Mouse (Mus musculus) activated CD4-positive, CD25-positive, alpha-beta regulatory T cell, adult 4 months (primary cell): ENCODE data around the gene Olfr606. TPM values are rescaled to one million over a fixed set of nuclear protein-coding genes. Genes with fewer than 3 reads are reported as not detected.
"Not testable (repeated sequence)": the region's sequence is repeated elsewhere in the genome, so short reads cannot be mapped to it uniquely, and the experiment has no call there.

Experiments
- ATAC-seq: one replicate; pipeline ENCODE4 v1.8.0; 2017
- polyA plus RNA-seq, 2 experiments: library from polyadenylated mRNA; unstranded; fragments of 100-300 nt; shearing (Covaris generic); gene quantifications; one replicate each; pipeline ENCODE4 v1.2.1; 2017

Gene Olfr606
- not detected for polyA plus RNA-seq

GRCm38 (mm10) chr7:103448746-103449145, at the start of gene Olfr606:
TSS of gene Olfr606 (plus strand) at chr7:103449046.
- no peak for ATAC-seq

- not testable (repeated sequence) for ATAC-seq
Observed at GRCm38 (mm10) chr7:103406521-103407055, 42.3 kb upstream of the Olfr606 start.

GRCm38 (mm10) chr7:103414772-103415171, 34.1 kb upstream of the Olfr606 start, which contains the start of gene Usp17lc:
TSS of gene Usp17lc (plus strand) at chr7:103415072.
- not testable (repeated sequence) for ATAC-seq

- no peak for ATAC-seq
Observed at GRCm38 (mm10) chr7:103445339-103445738, 3.5 kb upstream of the Olfr606 start, which contains the start of gene Olfr605. TSS of gene Olfr605 (minus strand) at chr7:103445439.

- ATAC-seq, result no peak
Observed at GRCm38 (mm10) chr7:103460590-103460989, 11.7 kb downstream of the Olfr606 start.

GRCm38 (mm10) chr7:103469577-103469976, 20.7 kb downstream of the Olfr606 start, which contains the start of gene Olfr608:
TSS of gene Olfr608 (plus strand) at chr7:103469877.
- no peak for ATAC-seq

- not testable (repeated sequence) for ATAC-seq
Observed at GRCm38 (mm10) chr7:103477106-103477505, 28.3 kb downstream of the Olfr606 start.

GRCm38 (mm10) chr7:103497962-103498361, 49.1 kb downstream of the Olfr606 start, which contains the start of gene Olfr609:
TSS of gene Olfr609 (minus strand) at chr7:103498062.
- ATAC-seq, result no peak

Other genes starting within 250 kb of the Olfr606 start
- not detected for gene Olfr593, start 237.2 kb upstream of the Olfr606 start, polyA plus RNA-seq
- not detected for gene Olfr594, start 232.1 kb upstream of the Olfr606 start, polyA plus RNA-seq
- gene Usp17ld, start 196.5 kb upstream of the Olfr606 start, polyA plus RNA-seq, result not detected
- not detected for gene Olfr596, start 143.4 kb upstream of the Olfr606 start, polyA plus RNA-seq
- gene Olfr597, start 132.7 kb upstream of the Olfr606 start, polyA plus RNA-seq, result under 1 TPM in 1 of 2 experiments, not detected in 1; 0.12 TPM
- not detected for gene Olfr598, start 125.5 kb upstream of the Olfr606 start, polyA plus RNA-seq
- not detected for gene Olfr599, start 113.1 kb upstream of the Olfr606 start, polyA plus RNA-seq
- gene Olfr600, start 99.4 kb upstream of the Olfr606 start, polyA plus RNA-seq, result not detected
- not detected for gene Olfr601, start 86.4 kb upstream of the Olfr606 start, polyA plus RNA-seq
- gene Olfr603, start 62.9 kb upstream of the Olfr606 start, polyA plus RNA-seq, result not detected
- not detected for gene Usp17lc, start 34.0 kb upstream of the Olfr606 start, polyA plus RNA-seq
- not detected for gene Olfr605, start 3.6 kb upstream of the Olfr606 start, polyA plus RNA-seq
- gene Olfr607, start 15.1 kb downstream of the Olfr606 start, polyA plus RNA-seq, result under 1 TPM in 1 of 2 experiments, not detected in 1; 0.08 TPM
- gene Olfr608, start 20.8 kb downstream of the Olfr606 start, polyA plus RNA-seq, result not detected
- not detected for gene Olfr609, start 49.0 kb downstream of the Olfr606 start, polyA plus RNA-seq
- not detected for gene Olfr610, start 63.1 kb downstream of the Olfr606 start, polyA plus RNA-seq
- gene Olfr611, start 71.8 kb downstream of the Olfr606 start, polyA plus RNA-seq, result not detected
- not detected for gene Olfr612, start 93.7 kb downstream of the Olfr606 start, polyA plus RNA-seq
- not detected for gene Olfr613, start 99.0 kb downstream of the Olfr606 start, polyA plus RNA-seq
- not detected for gene Olfr615, start 107.0 kb downstream of the Olfr606 start, polyA plus RNA-seq
- gene Olfr616, start 120.1 kb downstream of the Olfr606 start, polyA plus RNA-seq, result not detected
- gene Olfr617, start 124.0 kb downstream of the Olfr606 start, polyA plus RNA-seq, result not detected
- not detected for gene Olfr618, start 141.1 kb downstream of the Olfr606 start, polyA plus RNA-seq
- gene Olfr619, start 151.5 kb downstream of the Olfr606 start, polyA plus RNA-seq, result not detected
- gene Olfr620, start 163.5 kb downstream of the Olfr606 start, polyA plus RNA-seq, result 1 to 10 TPM in 1 of 2 experiments, not detected in 1; 1.3 TPM
- not detected for gene Olfr622, start 193.7 kb downstream of the Olfr606 start, polyA plus RNA-seq
- gene Olfr623, start 214.7 kb downstream of the Olfr606 start, polyA plus RNA-seq, result not detected
- gene Olfr624, start 222.1 kb downstream of the Olfr606 start, polyA plus RNA-seq, result not detected
- not detected for gene Olfr625-ps1, start 233.7 kb downstream of the Olfr606 start, polyA plus RNA-seq